Mouse (Mus musculus): ENCODE data around the gene Impg1. TPM values are rescaled to one million over a fixed set of nuclear protein-coding genes. Genes with fewer than 3 reads are reported as not detected.
"Not testable (repeated sequence)": the region's sequence is repeated elsewhere in the genome, so short reads cannot be mapped to it uniquely, and the experiment has no call there.

The Impg1 gene
- total and polyA plus RNA-seq, 3 experiments = not detected

DNA sequence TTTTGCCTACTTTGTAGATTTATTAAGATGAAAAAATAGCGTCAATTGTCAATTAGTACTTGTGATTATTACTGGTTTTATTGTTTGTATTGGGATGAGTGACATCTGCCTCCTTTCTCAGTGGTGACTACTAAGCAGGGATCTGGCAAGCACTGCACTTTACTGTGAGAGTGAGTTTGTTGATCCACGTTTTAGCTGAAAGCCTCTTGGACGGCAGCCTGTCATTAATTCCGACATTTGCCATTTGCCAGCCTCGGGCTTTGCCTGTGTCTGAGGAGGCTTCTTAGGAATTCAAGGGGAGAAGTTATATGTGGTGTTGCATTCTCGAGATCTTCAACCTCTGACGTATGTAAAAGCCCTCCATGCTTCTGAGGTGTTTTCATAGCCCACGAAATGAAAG is 131.8 kb downstream of the Impg1 start:
- Histone ChIP-seq H3K36me3 (ENCODE audit: control insufficient read depth in 1 of 2, insufficient read depth in 2 of 2, low read length in 2 of 2) (peaks cover 0 to 4% of the 10 kb centered on the region in 2 experiments; a peak in 1 of 4 replicates), H3K4me3 (ENCODE audit: control insufficient read depth in 1 of 2, insufficient read depth in 1 of 2, low read depth in 2 of 2, low read length in 2 of 2) (no peak overlapping the region), H3K27me3 (ENCODE audit: control insufficient read depth in 1 of 2, insufficient read depth in 2 of 2, low read length in 2 of 2) (no peaks in the 10 kb centered on the region), H3K4me1 (ENCODE audit: control insufficient read depth in 1 of 2, insufficient read depth in 2 of 2, low read length in 2 of 2) (no peaks in the 10 kb centered on the region), H3K9ac (ENCODE audit: control insufficient read depth, low read depth, low read length, poor library complexity, severe bottlenecking) (no peak overlapping the region), H3K79me2 (ENCODE audit: control insufficient read depth, insufficient read depth, low read length, poor library complexity) (no peaks in the 10 kb centered on the region), H3K27ac (ENCODE audit: control insufficient read depth, low read depth, low read length) (no peak overlapping the region), H3K9me3 (replicated peaks; ENCODE audit: insufficient read depth, low read length) (no peaks in the 10 kb centered on the region)
- no peak for DNase-seq (ENCODE audit: low read depth, low spot score)
- no peak for TF ChIP-seq UBTF (IDR thresholded peaks at IDR 0.05; ENCODE audit: borderline replicate concordance, insufficient read depth, low read depth, low read length)
- TF ChIP-seq MXI1 (IDR thresholded peaks at IDR 0.05; ENCODE audit: low read depth, low read length) = no peak
- TF ChIP-seq USF1 (IDR thresholded peaks at IDR 0.05; ENCODE audit: low read depth, low read length) = no peak
- no peak for TF ChIP-seq GATA1 (IDR thresholded peaks at IDR 0.05; ENCODE audit: low read depth, low read length)
- TF ChIP-seq ZKSCAN1 (IDR thresholded peaks at IDR 0.05; ENCODE audit: low read depth, low read length) = no peak
- no peak for TF ChIP-seq ELF1 (IDR thresholded peaks at IDR 0.05; ENCODE audit: low read depth, low read length)
- no peak for TF ChIP-seq POLR2AphosphoS5 (IDR thresholded peaks at IDR 0.05; ENCODE audit: borderline replicate concordance, low read depth, low read length)

DNA sequence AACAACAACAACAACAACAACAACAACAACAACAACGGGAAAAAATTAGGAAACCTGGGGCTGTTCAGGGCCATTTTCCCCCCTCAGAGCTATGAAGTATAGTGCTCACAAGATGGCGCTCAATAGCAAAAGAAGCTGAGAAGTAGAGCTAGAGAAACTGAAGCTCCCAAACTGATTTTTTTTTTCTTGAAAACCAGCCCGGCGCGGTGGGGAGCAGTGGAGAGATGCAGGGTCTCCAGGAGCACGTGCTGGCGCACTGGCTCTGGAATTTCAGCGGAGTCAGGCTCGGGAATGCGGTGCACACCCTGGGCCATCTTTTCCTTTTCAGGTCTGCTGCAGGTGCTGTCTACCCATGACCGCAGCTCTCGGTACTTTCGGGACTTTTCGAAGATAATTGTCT is 133.1 kb downstream of the Impg1 start:
- peak; percentile 59 for DNase-seq (ENCODE audit: low read depth, low spot score)
- H3K9me3 ChIP-seq (replicated peaks; ENCODE audit: insufficient read depth, low read length) = no peaks in the 10 kb centered on the region
- TF ChIP-seq SMC3 (IDR thresholded peaks at IDR 0.05; ENCODE audit: low read depth, low read length) = peak; percentile 61
- TF ChIP-seq ZC3H11A (IDR thresholded peaks at IDR 0.05; ENCODE audit: low read depth, low read length) = peak; percentile 43
- TF ChIP-seq TBP (IDR thresholded peaks at IDR 0.05; ENCODE audit: low read depth, low read length) = no peak
- TF ChIP-seq MAFK (IDR thresholded peaks at IDR 0.05; ENCODE audit: borderline replicate concordance, low read depth, low read length) = no peak
- TF ChIP-seq CTCF (IDR thresholded peaks at IDR 0.05 in 2 of 3, conservative IDR thresholded peaks at IDR 0.05 in 1 of 3; ENCODE audit: control insufficient read depth in 1 of 3, insufficient read depth in 1 of 3, low read depth in 2 of 3, low read length in 3 of 3, poor library complexity in 1 of 3, severe bottlenecking in 1 of 3) = peak in 2 of 3 experiments; percentile 40 to 61; a peak in 3 of 6 replicates
- TF ChIP-seq NELFE (IDR thresholded peaks at IDR 0.05; ENCODE audit: low read depth, low read length) = no peak
- TF ChIP-seq RAD21 (IDR thresholded peaks at IDR 0.05; ENCODE audit: low read depth, low read length) = peak; percentile 69
- TF ChIP-seq ZNF384 (IDR thresholded peaks at IDR 0.05; ENCODE audit: low read depth, low read length) = peak; percentile 92
- peaks cover 0 to 4% of the 10 kb centered on the region in 2 experiments; a peak in 1 of 4 replicates for H3K36me3 ChIP-seq (ENCODE audit: control insufficient read depth in 1 of 2, insufficient read depth in 2 of 2, low read length in 2 of 2)
- no peaks in the 10 kb centered on the region for H3K27me3 ChIP-seq (ENCODE audit: control insufficient read depth in 1 of 2, insufficient read depth in 2 of 2, low read length in 2 of 2)
- no peaks in the 10 kb centered on the region for H3K4me1 ChIP-seq (ENCODE audit: control insufficient read depth in 1 of 2, insufficient read depth in 2 of 2, low read length in 2 of 2)
- peak overlapping the region; percentile 22 to 37; a peak in 3 of 4 replicates for H3K4me3 ChIP-seq (ENCODE audit: control insufficient read depth in 1 of 2, insufficient read depth in 1 of 2, low read depth in 2 of 2, low read length in 2 of 2)
- peak overlapping the region; percentile 60 for H3K9ac ChIP-seq (ENCODE audit: control insufficient read depth, low read depth, low read length, poor library complexity, severe bottlenecking)
- H3K27ac ChIP-seq (ENCODE audit: control insufficient read depth, low read depth, low read length) = no peak overlapping the region
- H3K79me2 ChIP-seq (ENCODE audit: control insufficient read depth, insufficient read depth, low read length, poor library complexity) = no peaks in the 10 kb centered on the region

DNA sequence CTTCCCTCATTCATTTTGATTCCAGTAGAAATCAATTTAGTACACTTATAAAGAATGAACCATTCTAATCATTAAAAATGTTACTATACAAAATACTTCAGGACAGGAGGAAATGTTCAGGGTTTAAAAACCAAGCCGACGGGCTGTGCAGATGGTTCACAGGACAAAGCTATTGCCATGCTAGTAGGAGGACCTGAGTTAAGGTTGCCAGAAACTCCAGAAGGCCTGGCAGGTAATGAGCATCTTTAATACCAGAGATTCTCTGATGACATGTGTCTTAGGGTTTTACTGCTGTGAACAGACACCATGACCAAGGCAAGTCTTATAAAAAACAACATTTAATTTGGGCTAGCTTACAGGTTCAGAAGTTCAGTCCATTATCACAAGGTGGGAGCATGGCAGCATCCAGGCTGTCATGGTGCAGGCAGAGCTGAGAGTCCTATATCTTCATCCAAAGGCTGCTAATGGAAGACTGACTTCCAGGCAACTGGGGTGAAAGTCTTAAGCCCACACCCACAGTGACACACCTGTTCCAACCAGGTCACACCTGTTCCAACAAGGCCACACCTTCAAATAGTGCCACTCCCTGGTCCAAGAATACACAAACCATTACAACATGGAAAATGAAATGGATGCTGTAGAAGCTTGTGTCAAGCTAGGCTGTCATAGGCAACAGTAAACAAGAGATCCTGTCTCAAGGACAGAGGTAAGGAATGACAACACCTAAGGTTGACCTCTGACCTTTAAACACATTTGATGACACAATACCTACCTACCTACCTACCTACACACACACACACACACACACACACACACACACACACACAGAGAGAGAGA is 144.0 kb downstream of the Impg1 start:
- H3K79me2 ChIP-seq (ENCODE audit: control insufficient read depth, insufficient read depth, low read length, poor library complexity); DNase-seq (ENCODE audit: low read depth, low spot score); H3K27me3 ChIP-seq (ENCODE audit: control insufficient read depth in 1 of 2, insufficient read depth in 2 of 2, low read length in 2 of 2); H3K4me3 ChIP-seq (ENCODE audit: control insufficient read depth in 1 of 2, insufficient read depth in 1 of 2, low read depth in 2 of 2, low read length in 2 of 2); H3K9me3 ChIP-seq (replicated peaks; ENCODE audit: insufficient read depth, low read length); H3K4me1 ChIP-seq (ENCODE audit: control insufficient read depth in 1 of 2, insufficient read depth in 2 of 2, low read length in 2 of 2); H3K36me3 ChIP-seq (ENCODE audit: control insufficient read depth in 1 of 2, insufficient read depth in 2 of 2, low read length in 2 of 2); H3K9ac ChIP-seq (ENCODE audit: control insufficient read depth, low read depth, low read length, poor library complexity, severe bottlenecking): not testable (repeated sequence)
- H3K27ac ChIP-seq (ENCODE audit: control insufficient read depth, low read depth, low read length) = peak overlapping the region; percentile 77
